Mouse (Mus musculus): Measurements from ENCODE around the gene Gm21994. TPM values are rescaled to one million over a fixed set of nuclear protein-coding genes. Genes with fewer than 3 reads are reported as not detected.
A peak's percentile ranks its signal among the peaks of the same experiment; 100 is the strongest.
"Not testable (repeated sequence)": the region's sequence is repeated elsewhere in the genome, so short reads cannot be mapped to it uniquely, and the experiment has no call there.

The Gm21994 gene
- total RNA-seq (2021): 1 to 10 TPM; 6.5 to 8.6 TPM
- long read RNA-seq, experiment 1: 0 reads
- long read RNA-seq, experiment 2: 0 reads

DNA sequence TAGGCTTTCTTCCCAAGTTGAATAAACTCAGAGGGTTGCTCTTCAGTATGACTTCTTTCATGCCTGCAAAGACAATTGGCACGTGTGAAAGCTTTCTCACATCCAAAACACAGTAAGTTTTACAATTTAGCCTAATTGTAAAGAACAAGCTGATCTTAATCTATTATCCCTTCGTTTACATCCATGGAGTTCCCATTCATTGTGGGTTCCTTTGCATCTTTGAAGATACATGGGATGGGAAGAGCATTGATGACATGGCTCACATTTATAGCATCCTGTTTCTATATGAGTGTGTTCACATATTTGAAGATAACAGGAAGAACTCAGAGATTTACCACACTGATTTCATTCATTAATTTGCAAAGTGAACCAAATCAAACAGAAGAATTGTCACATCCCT lies at the start of gene Gm21994:
Gm21994 (minus strand) TSS at position 101 of the 400 bp plus-strand sequence.
- DNase-seq (ENCODE audit: low spot score in 2 of 2): not testable (repeated sequence)

DNA sequence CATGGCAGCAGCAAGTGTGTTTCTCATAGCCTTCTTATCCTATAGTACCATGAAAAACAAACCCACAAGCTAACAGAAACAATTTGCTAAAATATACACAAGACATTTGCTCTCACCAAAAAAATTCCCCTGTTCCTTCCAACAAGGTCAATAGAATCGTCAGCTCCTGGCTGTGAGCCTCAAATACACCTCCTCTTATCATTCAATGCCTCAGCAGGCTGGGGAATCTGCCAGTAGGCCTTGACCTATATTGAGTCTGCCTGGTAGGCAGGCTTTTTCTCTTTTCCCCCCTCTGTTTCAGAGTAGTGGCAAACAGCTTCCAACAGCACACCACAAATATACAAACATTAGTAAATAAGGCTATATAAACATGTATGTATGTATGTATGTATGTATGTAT lies 43.7 kb upstream of the Gm21994 start:
- DNase-seq (ENCODE audit: low spot score in 2 of 2): no peak

DNA sequence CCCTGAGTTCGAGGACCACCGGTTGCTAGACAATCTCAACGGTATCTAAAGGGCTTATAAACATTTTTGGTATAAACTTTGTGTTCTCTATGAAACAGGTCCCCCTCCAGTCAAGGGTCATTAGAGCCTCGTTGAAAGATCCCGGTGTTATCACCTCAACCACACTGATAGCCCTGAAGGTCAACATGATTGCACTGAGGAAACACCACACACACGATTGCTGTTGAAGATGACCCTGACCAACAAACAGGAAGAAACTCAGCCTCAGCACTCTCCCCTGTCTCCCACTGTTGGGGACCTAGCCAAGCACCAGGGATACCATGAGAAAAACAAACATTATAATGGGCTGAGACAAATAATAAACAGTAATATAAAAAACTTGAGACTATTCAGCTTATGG lies 38.3 kb upstream of the Gm21994 start:
- DNase-seq (ENCODE audit: low spot score in 2 of 2): no peak

DNA sequence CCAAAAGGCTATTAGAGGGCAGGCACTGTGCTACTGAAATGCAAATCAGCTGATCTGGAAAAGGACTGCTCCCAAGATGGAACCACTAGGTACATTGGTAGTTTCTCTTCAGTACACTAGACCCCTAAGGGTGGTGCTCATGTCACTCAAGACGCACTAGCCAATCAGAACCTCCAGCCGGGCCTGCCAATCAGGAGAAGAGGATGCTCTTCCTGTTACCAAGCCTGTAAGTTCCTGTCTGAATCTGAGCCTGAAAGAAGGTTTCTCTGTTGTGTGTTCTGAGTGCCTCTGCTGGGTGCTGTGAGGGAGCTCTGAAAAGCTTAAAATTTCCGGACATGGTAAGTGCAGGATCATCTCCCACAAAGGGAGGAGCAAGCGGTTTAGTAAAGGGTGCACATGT lies 1.9 kb upstream of the Gm21994 start, which contains the start of gene Gm14124:
Gm14124 (plus strand) TSS at position 227 of the 400 bp plus-strand sequence.
- not testable (repeated sequence) for DNase-seq (ENCODE audit: low spot score in 2 of 2)

DNA sequence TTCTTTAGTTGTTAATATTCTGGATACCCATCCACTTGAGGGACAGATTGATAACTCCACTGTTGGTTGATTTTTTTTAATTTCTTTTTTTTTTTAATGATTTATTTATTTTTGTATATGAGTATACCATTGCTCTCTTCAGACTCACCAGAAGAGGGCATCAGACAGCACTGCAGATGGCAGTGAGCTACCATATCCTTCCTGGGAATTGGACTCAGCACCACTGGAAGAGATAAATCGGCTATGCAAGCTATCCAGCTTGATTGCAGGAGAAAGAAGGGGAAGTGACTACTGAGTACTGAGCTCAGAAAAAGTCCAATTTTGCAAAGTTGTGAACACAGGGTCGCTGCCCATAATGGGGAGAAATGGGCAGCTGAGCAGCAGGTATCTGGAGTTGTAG lies 1.5 kb upstream of the Gm21994 start:
- not testable (repeated sequence) for DNase-seq (ENCODE audit: low spot score in 2 of 2)

DNA sequence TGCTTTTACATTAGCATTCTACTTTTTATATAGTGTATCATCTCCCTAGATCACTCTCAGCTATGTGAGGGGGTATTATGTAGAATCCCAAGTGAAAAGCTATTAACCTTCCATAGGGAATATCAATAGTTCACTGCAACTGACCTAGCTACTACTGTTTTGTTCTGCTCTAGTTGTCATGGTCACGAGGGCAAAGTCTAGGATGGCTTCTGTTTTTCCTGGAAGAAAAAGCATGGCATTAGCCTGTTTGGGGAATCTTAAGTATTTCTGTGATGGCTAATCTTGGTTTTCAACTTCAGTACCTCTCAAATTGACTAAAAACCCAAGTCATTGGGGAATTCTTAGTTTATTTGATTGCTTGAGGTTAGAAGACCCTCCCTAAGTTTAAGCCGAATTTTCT lies 12.2 kb downstream of the Gm21994 start:
- DNase-seq (ENCODE audit: low spot score in 2 of 2): no peak

DNA sequence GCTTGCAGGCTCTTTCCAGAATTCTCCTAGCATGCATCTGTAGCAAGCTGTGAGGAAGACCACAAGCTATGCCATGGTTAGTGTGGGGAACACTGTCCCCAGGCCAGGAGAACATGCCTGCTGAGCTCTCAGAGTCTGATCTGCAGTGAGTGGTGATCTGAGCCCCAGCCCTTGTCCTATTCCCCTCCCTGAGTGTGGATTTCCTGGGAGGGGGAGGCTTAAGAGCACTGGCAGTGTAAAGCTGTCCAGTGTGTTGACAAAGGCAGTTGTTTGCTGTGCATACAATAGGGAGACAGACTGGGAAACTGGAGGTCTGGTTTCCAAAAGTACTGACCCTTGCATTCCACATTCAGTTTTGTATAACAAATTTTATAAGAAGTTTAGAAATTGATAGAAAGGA lies 32.1 kb downstream of the Gm21994 start:
- not testable (repeated sequence) for DNase-seq (ENCODE audit: low spot score in 2 of 2)

DNA sequence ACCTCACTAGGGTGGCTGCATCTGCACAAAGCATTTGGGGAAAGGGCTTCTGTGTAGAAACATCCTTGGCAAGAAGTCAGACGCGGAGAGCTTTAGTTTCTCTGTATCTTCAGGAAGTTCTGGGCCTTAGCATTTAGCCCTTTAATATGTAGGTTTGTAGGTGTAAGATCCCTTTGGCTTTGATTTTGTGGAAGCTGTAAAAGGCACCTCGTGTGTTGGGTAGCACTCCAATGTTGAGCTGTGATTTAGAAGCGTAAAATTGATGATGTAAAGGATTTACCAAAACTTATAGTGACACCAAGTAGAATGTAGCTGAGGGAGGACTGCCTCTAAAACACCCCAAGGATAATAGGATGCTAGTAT lies 37.0 kb downstream of the Gm21994 start:
- DNase-seq (ENCODE audit: low spot score in 2 of 2): not testable (repeated sequence)

DNA sequence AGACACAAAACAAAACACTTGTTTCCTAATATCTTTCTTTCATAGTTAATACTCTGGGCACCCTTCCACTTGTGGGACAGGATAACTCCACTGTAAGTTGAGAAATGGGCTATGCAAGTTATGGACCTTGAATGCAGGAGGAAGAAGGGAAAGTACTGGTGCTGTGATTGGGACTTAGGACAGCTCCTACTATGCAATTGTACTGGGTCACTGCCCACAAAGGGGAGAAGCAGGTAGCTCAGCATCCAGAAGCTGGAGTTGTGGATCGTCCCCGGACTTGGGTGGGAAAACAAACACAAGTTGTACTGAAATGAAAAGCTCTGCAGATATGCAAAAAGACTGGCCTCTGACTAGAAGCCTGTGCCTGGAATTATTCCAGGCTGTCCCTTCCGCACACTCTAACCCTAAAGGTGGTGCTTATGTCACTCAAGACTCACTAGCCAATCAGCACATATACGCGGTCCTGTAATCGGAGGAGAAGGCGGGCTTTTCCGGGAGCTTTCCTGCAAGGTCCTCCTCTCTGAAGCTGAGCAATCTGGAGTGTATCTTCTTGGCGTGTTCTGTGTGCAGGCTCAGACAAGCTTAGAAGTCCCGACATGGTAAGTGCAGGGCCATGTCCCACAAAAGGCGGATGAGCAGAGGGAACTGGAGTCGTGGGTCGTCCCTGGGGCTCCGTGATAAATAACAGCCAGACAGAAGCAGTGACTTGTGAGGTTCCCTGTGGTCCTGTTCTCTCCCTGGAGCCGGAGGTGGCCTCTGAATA lies 37.6 kb downstream of the Gm21994 start, which contains the start of gene Zfp937:
Zfp937 (plus strand) TSS at position 474 of the 763 bp plus-strand sequence.
- DNase-seq (ENCODE audit: low spot score in 2 of 2): peak; percentile 72 to 80

Other genes with a start within 250 kb of the Gm21994 start
- gene Zfp120, start 118.9 kb downstream of the Gm21994 start, total RNA-seq (2021): 10 to 100 TPM in 1 of 2 experiments, 1 to 10 TPM in 1; 9.5 to 10.8 TPM
- not detected for gene Gm10770, start 75.9 kb downstream of the Gm21994 start, total RNA-seq (2021)
- gene Gm14139, start 73.8 kb downstream of the Gm21994 start, total RNA-seq (2021): not detected
- 10 to 100 TPM in 1 of 2 experiments, 1 to 10 TPM in 1; 9.1 to 11.9 TPM for gene Zfp937, start 37.5 kb downstream of the Gm21994 start, total RNA-seq (2021)
- gene Gm14124, start 1.9 kb upstream of the Gm21994 start, total RNA-seq (2021): under 1 TPM; 0.14 to 0.35 TPM
- gene Gm10130, start 68.1 kb upstream of the Gm21994 start, total RNA-seq (2021): 1 to 10 TPM in 1 of 2 experiments, not detected in 1; 2.5 TPM
- gene 3300002I08Rik, start 107.2 kb upstream of the Gm21994 start, total RNA-seq (2021): 1 to 10 TPM; 7.1 to 8.8 TPM
- 1 to 10 TPM; 7.6 to 8.2 TPM for gene Zfp442, start 195.9 kb upstream of the Gm21994 start, total RNA-seq (2021)
- under 1 TPM in 1 of 2 experiments, not detected in 1; 0.28 TPM for gene Zfp345, start 229.5 kb upstream of the Gm21994 start, total RNA-seq (2021)